Mouse (Mus musculus) right cerebral cortex, adult 2 months (tissue): ENCODE data around the gene Armc12.

Experiments
- DNase-seq, 2 experiments: peaks; one replicate each; pipeline ENCODE4 v3.0.0; 2021 to 2022; ENCODE audit warnings: low spot score in 2 of 2

Armc12 gene

GRCm38 (mm10) chr17:28530506-28530905, at the start of gene Armc12:
Gene Armc12, plus strand, starts transcription at chr17:28530806.
- DNase-seq, result no peak

- DNase-seq, result peak; percentile 26 to 40
Observed at GRCm38 (mm10) chr17:28484704-28485445, 45.7 kb upstream of the Armc12 start.

- DNase-seq, result peak; percentile 14 to 30
Observed at GRCm38 (mm10) chr17:28485446-28485948, 45.1 kb upstream of the Armc12 start.

GRCm38 (mm10) chr17:28485977-28486400, 44.6 kb upstream of the Armc12 start:
- DNase-seq, result peak; percentile 95

GRCm38 (mm10) chr17:28486720-28487119, 43.9 kb upstream of the Armc12 start:
- no peak for DNase-seq

- no peak for DNase-seq
Observed at GRCm38 (mm10) chr17:28487584-28488257, 42.9 kb upstream of the Armc12 start.

GRCm38 (mm10) chr17:28488258-28489013, 42.2 kb upstream of the Armc12 start:
- DNase-seq, result no peak

GRCm38 (mm10) chr17:28491035-28491770, 39.4 kb upstream of the Armc12 start:
- no peak for DNase-seq

- DNase-seq, result no peak
Observed at GRCm38 (mm10) chr17:28495832-28496231, 34.8 kb upstream of the Armc12 start.

GRCm38 (mm10) chr17:28499190-28499589, 31.4 kb upstream of the Armc12 start:
- DNase-seq, result no peak

- no peak for DNase-seq
Observed at GRCm38 (mm10) chr17:28500465-28500864, 30.1 kb upstream of the Armc12 start.

GRCm38 (mm10) chr17:28502196-28502821, 28.3 kb upstream of the Armc12 start:
- DNase-seq, result no peak

- no peak for DNase-seq
Observed at GRCm38 (mm10) chr17:28504182-28504581, 26.4 kb upstream of the Armc12 start.

- no peak for DNase-seq
Observed at GRCm38 (mm10) chr17:28505591-28505990, 25.0 kb upstream of the Armc12 start.

- no peak for DNase-seq
Observed at GRCm38 (mm10) chr17:28506895-28507294, 23.7 kb upstream of the Armc12 start.

- no peak for DNase-seq
Observed at GRCm38 (mm10) chr17:28507496-28507895, 23.1 kb upstream of the Armc12 start.

GRCm38 (mm10) chr17:28510445-28511342, 19.9 kb upstream of the Armc12 start:
- no peak for DNase-seq

GRCm38 (mm10) chr17:28511616-28512541, 18.7 kb upstream of the Armc12 start:
- no peak for DNase-seq

- DNase-seq, result no peak
Observed at GRCm38 (mm10) chr17:28512696-28513095, 17.9 kb upstream of the Armc12 start.
